Mouse (Mus musculus): ENCODE measurements around the gene Rps6ka2.

- no peak for TF ChIP-seq ZNF384 (IDR thresholded peaks at IDR 0.05; ENCODE audit: low read depth, low read length)
- no peak for TF ChIP-seq CHD2 (IDR thresholded peaks at IDR 0.05; ENCODE audit: low read depth, low read length)
- no peak for TF ChIP-seq MAFK (IDR thresholded peaks at IDR 0.05; ENCODE audit: insufficient read depth, low read depth, low read length)
- no peak for TF ChIP-seq HCFC1 (IDR thresholded peaks at IDR 0.05; ENCODE audit: borderline replicate concordance, insufficient read depth, low read length)
Measured at GRCm38 (mm10) chr17:7189975-7190374, 20.1 kb downstream of the Rps6ka2 start.
